Mouse (Mus musculus): ENCODE data around the gene Tbca.

Gene Tbca

DNA sequence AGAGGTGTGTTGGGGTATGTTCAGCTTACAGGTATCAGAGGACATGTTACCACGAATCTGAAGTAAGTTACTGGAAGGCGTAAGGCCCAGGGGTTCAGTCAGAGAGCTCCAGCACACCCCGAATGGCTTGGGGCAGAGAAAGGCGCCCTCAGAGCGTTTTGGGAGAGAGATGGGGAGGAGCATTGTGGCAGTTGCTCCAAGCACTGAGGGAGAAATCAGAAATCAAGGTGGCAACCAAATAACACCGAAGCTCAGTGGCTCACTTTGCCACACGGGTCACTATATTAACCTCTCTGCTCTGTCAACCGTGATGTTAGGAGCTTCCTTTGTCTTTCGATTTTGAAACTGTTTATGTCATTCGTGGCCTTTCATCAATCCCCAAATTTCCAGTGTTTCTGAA lies 93.5 kb downstream of the Tbca start:
- DNase-seq = no peak

DNA sequence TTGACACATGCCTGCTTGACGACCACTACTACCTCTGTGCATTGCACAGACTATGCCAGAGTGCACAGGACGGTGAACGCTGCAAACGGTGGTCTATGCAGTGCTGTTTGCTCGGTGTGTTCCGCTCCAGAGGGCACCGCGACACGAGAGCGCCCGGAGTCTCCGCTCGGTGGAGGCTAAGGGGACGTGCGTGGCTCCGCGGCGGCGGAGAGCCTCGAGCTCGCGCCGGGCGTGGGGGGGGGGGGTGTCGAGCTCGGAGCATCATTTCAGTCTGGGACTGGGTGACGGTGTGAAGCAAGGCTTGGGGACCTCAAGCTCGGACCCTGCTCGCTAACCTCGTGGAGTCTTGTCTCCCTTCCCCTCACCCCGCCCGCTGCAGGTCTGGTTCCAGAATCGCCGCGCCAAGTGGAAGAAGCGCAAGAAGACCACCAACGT lies 94.0 kb downstream of the Tbca start:
- DNase-seq = no peak

DNA sequence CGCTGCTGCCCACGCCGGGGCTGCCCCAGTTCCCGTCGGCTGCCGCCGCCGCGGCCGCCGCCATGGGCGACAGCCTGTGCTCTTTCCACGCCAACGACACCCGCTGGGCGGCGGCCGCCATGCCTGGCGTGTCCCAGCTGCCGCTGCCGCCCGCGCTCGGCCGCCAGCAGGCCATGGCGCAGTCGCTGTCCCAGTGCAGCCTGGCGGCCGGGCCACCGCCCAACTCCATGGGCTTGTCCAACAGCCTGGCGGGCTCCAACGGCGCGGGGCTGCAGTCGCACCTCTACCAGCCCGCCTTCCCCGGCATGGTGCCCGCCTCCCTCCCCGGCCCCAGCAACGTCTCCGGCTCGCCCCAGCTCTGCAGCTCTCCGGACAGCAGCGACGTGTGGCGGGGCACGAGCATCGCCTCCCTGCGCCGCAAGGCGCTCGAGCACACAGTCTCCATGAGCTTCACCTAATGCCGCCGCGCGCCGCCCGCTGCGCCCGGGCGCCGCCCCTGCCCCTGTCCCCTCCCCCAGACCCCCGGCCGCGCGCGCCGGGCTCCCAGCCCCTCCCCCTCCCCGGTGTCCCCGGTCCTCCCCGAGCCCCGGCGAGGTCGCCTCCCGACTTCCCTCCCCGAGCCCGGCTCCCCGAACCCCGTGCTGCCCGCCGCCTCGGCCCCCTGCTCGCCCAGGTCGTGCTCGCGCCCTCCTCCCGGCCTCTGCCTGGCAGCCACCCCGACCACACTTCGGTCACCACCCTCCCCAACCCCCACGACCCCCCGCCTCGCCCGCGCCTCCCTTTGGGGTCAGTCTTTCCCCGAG lies 94.7 kb downstream of the Tbca start:
- peak in 1 of 2 experiments; percentile 67 for DNase-seq

DNA sequence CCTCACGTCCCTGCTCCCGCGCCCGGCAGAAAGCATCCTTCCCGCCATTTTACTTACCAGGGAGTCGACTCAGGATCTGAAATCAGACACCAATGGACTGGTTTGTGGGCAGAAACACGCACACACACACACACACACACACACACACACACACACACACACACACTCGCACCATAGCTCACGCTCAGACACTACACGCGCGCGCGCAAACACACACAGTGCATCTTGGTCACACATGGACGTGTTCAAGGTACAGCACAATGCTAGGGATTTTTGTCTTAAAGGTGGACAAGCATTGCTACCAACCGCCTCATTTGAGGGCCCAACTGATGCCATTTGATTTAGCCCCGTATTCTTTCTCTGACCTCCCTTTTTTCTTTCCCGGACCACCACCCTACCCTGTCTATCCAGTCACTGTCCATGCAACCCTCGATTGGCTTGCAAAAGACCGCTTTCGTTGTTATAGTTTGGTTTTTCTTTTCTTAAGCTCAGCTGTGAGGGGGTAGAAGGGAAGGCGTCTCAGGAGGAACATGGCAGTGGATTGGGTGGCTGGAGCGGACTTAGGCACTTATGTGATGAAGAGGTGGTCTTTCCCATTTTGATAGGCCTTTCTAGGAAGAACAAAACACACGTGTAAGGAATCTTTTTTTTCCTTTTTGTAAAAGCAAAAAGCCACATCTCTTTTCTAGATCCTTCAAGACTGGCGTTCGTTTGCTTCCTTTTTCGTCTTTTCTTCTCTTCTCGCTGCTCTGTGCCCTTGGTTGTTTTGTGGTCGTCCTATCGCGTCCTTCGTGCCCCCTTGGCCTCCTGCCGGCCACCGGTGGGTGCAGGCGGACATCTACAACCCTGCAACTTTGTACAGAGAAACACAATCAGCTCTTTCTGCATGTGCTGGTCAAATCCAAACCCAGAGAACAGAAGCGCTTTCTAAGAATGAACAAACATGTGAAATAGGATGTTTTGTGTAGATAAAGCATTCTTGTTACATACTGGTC lies 95.6 kb downstream of the Tbca start:
- DNase-seq = no peak

DNA sequence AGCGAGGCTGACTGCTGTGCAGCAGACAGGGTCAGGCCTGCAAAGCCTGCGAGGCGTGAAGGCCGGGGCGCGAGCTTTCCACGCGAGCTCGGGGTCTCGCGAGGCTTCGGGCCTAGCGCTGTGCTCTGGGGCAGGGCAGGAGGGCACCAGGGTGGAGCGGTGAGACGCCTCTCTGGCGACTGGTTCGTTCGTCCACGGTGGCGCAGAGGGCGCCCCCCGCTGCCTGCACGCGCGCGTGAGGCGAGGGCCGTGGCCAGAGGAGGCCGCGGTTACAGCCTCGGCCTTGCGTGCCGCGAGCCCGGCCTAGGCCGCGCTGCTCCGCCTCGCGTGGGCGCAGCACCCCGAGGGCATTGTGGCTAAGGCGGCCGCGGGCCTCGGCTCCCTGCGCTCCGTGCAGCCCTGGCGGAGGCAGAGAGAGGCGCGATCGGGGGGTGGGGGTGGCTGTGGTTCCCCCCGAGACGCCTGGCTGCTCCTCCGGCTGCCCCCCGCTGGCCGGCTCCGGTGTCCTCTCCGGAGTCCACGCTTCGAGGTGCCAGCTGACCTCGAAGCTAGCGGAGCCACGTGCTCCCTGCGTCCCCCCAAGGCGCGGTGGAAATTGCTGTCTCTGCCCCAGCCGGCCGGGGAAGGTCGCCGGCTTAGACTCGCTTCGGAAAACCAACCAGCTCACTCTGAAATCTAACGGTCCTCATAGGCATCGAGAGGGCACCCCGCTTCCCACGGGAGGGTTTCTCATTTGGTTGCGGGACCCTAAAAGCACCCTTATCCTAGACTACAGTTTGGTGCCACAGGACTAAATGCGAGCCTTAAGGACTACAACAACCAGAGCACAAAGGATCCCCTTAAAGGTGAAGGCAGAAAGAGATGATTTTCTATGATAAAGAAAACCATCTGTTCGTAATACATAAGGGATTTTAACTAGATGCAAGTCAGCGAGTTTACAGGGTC lies 96.9 kb downstream of the Tbca start:
- peak; percentile 70 to 80 for DNase-seq

Data from kidney, postnatal 4 days (tissue).